Mouse (Mus musculus) T-helper 2 cell (primary cell): ENCODE data around the gene Apoa1.

ENCODE experiments used
- in situ Hi-C: fragments of 300-600 bp; cut with MboI, MseI; formaldehyde crosslinking; loops from one replicate; pipeline ENCODE4 v1.15.1; 2025; ENCODE audit warnings: high pct_unique_total_duplicates

Apoa1 gene

DNA sequence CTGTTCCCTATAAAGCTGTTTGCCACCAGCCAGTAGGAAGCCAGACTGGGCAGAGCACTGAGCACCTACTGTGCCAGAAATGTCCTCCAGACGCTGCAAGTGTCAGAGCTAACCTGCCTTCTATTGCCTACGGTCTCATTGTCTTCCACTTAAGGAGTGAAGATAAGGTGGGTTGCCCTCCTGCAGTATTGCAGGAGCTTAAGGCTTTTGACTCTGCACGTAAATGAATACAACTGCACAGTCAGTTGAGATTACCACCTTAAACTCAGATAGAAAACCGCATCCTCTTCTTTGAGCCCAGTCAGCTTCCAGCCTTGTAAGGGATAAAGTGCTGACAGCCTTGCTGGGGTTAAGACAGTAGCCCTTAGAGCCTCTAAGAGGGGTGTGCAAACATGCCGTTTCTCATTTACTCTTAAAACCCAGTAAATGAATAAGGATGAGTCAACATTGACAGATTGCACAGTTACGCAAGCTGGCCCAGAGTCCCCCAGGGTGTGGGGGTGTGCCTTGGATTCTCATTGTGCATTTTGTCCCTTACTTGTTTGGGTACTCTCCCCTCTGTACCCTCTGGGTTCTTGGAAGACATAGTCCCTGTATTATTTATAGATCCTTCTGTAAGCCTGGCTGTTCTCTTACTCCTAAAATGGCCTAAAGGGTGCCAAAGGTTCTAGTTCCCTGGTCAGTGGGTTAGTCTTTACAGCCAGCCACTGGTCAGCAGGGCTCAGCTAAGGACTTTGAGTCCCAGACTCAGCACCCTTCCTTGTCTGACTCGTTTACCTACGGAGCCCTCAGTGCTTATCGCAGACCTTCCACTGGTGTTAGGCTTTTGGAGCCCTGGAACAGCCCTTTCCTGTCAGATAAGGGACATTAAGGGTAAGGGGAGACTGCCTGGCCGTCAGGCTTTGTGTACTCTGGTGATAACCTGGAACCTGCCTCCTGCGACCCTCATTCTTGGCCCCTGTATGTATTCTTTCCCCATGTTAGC is 12.8 kb upstream of the Apoa1 start:
- in situ Hi-C loops, result no loop called here

DNA sequence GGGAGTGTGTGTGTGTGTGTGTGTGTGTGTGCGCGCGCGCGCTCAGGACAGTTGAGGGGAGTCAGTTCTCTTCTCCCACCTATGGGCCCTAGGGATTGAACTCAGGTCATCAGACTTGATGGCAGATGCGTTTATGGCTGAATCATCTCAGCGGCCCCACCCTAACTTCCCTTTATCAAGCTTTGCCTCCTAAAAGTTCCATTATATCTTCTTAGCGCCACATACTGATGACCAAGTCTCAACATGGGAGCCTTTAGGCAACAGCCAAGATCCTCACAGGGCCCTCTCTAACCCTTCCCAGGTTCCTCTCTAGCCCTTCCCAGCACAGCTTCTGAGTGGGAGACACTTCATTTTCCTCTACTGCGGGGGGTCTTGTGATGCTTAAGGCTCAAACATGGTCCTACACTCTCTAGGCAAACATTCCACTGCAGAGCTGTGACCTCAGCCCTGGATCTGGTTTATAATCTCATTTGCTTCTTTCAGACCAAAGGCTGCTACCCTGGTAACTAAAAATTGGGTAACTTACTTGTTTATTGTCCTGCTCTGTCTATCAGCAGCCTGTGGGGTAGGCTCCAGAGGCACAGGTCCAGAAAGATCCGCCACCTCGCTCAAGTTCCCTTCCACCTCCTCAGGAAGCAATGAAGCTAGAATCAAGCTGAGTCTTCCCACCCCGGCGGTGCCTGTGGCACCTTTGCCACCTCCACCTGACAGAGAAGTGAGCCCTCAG is 11.5 kb upstream of the Apoa1 start:
- in situ Hi-C loops, result no loop called here

DNA sequence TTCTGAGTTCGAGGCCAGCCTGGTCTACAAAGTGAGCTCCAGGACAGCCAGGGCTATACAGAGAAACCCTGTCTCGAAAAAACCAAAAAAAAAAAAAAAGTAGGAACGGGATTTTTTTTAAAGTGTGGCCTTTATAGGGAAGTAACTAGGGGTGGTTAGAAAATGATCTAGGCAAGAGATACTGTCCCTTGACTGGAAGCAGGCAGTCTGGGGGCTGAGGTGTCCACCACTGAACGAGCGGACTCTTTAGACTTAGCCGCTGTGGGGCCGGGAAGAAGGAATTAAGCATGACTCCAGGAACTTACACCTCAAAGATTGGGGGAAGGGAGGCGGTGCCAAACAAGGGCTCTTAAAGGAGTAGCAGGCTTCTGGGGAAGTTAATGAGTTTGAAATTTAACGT is 10.2 kb upstream of the Apoa1 start:
- in situ Hi-C loops, result no loop called here

DNA sequence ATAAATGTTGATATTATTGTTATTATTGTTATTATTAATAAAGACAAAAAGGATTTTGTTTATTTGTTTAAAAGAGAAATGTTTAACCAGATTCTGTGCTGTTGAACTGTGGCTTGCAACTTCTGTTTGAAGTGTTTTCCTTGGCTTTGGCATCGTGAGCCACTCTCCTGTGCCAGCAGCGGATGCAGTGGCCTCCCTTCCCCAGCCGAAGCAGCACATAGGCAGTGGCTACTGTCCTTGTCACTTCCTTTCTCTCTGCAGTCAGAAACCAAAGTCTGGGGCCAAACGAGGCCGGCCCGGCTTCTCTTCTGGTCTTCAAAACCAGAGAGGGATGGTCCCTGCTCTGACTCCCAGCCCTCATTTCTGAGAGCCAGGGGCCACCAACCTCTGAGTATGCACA is 5.3 kb upstream of the Apoa1 start:
- in situ Hi-C loops, result no loop called here

DNA sequence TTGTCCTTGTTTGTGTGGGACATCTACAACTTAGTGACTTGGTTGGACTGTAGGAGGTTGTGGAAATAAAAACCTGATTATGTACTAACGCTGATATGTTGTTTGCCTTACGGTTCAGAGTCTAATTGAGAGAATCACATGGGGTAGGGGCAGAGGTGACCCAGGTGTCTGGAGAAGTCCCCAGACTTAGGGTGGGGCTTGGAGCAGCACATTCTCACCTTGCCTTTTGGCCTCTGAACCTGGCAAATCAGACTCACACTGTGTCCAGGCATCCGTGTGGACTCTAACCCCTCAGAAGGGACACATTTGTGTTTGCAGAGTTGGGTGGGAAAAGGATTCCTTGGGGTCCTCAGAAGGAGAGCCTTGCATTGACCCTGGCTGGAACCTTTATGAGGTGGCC is 4.3 kb upstream of the Apoa1 start:
- in situ Hi-C loops, result no loop called here

DNA sequence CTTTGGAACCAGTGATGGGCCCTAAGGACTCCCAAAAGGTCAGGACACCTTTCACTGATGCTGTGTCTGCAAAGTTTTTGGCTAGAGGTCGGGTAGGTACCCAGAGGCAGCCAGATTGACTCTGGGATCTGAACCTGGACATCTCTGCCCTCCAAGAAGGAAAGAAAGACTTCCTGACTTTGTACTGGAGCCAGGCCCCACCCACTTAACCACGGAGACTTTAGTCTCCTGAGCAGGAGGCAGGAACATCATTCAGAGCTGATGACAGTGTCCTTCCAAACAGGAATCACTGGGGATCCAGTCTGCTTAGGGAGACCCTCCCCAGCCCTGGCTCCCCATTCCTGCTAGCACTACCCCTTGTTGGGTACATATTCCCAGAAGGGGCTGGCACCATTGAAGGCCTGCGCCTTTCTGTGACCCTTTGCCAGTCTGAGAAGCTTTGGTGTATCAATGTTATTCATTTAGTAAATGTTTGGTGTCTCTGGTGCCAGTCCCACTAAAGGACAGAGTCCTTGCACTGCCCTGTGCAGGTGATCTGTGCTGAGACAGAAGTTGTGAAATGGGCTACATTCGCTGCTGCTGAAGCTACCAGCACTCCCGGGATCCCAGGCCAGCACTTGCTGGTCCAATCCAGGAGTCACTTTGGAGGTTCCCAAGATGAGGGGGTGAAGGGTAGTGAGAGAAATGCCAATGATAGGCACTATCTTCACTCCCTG is 3.3 kb upstream of the Apoa1 start:
- in situ Hi-C loops, result no loop called here

DNA sequence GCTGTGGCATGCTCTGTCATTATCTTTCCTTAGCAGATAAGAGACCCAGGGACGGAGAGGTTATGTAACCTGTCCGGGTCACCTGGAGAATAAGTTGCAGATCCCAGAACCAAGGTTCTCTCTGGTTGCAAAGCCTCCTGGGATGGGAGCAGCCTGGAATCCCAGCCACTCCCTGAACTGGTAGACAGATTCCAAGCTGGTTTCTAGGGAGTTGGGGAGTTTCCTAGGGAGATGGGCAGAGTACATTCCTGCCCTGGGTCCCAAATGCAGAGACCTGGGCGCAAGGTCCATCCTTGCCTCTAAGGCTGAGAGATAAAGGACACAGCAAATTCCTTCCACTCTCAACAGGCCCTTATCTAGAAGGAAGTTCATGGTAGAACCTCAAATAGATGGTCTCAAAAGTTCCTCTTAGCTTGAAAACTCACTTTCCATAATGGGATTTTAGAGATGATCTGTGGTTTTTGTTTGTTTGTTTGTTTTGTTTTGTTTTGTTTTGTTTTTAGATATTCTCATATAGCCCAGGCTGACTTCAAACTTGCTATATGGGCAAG is 1.2 kb upstream of the Apoa1 start:
- in situ Hi-C loops, result no loop called here

DNA sequence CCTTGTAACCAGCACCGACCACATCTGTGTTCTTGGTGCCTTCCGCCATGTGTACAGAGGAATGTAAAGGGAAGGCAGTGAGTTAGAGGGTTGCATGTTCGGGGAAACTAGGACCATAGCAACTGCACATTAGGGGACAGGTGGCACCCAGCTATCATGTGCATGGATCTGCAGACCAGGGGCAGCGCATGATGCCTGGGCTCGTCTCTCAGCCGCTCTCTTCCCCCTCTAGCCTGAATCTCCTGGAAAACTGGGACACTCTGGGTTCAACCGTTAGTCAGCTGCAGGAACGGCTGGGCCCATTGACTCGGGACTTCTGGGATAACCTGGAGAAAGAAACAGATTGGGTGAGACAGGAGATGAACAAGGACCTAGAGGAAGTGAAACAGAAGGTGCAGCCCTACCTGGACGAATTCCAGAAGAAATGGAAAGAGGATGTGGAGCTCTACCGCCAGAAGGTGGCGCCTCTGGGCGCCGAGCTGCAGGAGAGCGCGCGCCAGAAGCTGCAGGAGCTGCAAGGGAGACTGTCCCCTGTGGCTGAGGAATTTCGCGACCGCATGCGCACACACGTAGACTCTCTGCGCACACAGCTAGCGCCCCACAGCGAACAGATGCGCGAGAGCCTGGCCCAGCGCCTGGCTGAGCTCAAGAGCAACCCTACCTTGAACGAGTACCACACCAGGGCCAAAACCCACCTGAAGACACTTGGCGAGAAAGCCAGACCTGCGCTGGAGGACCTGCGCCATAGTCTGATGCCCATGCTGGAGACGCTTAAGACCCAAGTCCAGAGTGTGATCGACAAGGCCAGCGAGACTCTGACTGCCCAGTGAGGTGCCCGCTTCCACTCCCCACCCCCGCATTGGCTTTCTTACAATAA is 1.4 kb downstream of the Apoa1 start:
- in situ Hi-C loops, result no loop called here

DNA sequence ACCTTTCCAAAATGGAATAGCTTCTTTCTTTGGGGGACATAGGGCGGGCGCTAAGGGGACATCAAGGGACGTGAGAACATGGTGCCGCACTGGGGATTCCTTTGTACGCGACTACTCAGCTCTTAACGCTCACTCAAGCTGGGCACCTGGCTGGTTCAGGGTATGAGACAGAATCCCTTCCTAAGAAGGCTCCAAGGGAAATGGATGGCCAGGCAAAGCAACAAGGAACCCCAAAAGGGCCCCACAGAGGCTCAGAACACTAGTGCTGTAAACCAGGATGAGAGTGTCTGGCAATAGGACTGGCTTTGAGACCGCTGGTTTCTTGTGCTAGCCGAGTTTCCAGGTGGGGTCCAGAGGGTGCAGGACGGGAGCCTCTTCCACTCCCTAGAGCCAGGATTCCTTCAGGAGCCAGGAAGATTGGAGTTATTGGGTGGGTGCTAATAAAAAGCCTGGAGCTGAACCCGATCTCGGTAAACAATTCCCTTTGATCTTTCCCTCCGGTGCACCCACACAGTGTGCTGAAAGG is 2.1 kb downstream of the Apoa1 start:
- in situ Hi-C loops, result no loop called here

DNA sequence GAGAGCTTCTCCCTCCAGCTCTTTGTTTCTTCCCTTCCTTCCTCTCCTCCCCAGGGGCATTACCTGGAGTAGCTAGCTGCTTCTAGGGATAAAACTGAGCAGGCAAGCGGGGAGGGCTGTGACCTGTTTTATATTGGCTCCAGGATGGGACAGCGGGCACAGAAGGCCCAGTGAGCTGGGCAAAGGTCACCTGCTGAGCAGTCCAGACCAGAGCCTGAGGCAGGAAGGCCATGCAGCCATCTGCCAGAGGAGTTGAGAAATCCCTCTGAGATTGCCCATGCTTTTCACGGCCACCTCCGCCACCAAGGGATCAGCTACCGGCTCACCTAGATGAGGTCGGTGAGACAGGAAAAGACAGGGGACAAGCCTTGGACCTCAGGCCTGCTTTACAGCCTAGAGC is 6.8 kb downstream of the Apoa1 start:
- in situ Hi-C loops, result no loop called here

DNA sequence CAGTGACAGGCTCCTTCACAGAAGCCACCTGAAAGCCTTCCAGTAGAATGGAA is 7.0 kb downstream of the Apoa1 start, which contains the start of gene Apoc3:
Gene Apoc3 (minus strand): TSS at position 41 of the 53 bp plus-strand sequence.
- in situ Hi-C loops, result no loop called here

DNA sequence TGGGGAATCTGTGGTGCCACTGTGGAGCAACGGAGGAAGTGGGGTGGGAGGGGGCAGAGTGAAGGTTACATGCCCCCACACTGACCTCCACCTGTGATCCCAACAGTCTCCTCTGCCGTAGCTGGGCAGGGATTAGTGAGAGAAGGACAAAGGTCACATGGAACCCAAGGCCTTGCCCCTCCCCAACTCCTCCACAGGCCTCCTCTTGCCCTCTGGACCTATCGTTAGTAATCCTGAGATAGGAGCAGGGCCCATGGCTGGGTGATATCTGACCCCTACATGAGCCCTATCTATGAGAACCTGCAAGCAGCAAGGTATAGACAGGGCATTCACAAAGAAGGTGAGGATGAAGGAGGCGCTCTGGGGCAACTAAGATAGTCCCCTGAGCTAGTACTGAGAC is 7.3 kb downstream of the Apoa1 start:
- in situ Hi-C loops, result no loop called here

DNA sequence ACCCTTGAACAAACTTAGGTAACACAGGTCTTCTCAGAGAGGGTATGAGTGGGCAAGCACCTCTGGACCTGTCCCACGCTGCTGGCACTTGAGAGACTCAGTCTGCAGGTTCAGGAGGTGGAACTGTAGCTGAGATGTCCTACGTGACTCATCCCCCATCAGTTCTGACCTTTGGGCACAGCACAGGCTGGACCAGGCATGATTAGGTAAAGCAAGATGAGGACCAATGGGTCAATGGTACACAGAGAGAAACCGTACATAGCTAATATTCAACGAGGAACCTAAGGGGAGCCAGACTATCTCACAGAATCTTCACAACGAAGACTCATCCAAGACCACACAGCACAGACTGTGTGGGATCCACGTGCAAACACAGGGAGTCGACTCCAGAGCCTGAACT is 10.5 kb downstream of the Apoa1 start:
- in situ Hi-C loops, result no loop called here

DNA sequence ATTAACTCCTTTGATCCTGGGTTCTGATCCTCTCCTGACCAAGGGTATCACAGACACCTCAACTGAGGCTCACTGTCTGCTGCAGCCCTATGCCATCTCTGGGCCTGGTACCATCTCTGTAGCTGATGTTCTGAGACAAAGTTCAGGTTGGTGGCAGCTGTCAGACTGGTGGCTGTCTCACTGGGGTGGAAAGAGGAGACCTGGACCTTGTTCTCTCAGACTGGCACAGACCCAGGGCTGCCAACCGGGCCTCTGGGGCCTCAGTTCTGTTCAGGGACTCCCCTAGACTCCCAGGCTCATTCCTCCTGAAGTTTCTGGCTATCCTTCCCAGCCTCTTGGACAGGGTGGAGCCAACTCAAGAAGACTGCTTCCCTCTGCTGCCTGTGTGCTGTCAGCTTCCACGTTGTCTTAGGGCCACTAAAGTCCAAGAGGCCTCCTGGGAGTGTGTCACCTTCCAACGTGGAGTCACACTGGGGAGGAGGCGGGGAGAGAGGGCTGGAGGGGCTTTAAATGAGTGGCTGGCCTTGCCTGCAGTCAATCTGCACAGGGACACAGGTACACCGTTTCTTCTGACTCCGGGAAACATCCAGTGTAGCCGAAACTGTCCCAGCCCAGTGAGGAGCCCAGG is 12.3 kb downstream of the Apoa1 start, which contains the start of gene Apoa4:
Gene Apoa4 (plus strand): TSS at position 171 of the 628 bp plus-strand sequence.
- in situ Hi-C loops, result no loop called here

DNA sequence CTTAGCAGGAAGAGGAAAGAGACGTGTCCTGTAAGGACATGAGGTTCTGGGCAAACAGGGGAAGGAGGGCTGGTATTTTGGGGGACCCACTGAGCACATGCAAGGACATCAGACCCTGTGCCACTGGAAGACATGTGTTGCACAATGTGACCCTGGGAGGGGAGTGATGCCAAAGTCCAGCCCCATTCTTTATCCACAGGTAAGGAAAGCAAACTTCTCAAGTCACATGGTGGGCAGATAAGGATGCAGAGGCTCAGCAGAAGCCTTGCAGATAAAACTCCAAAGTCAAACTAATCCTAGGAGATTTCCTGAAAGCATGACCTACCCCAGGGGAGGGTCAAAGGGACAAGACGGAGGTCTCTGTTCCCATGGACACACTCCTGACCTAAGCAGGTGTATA is 13.4 kb downstream of the Apoa1 start:
- in situ Hi-C loops, result no loop called here

DNA sequence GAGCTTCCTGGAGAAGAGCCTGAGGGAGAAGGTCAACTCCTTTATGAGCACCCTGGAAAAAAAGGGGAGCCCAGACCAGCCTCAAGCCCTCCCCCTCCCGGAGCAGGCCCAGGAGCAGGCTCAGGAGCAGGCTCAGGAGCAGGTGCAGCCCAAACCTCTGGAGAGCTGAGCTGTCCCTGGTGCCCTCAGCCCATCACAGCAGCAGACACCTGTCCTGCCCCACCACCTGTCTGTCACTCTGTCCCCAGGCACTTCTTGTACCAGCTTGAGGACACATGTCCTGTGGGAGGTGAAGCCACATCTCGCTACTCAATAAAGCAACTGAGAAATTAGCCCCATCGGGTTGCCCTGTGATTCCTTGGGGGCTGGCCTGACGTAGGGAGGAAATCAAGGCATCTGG is 14.7 kb downstream of the Apoa1 start:
- in situ Hi-C loops, result no loop called here

DNA sequence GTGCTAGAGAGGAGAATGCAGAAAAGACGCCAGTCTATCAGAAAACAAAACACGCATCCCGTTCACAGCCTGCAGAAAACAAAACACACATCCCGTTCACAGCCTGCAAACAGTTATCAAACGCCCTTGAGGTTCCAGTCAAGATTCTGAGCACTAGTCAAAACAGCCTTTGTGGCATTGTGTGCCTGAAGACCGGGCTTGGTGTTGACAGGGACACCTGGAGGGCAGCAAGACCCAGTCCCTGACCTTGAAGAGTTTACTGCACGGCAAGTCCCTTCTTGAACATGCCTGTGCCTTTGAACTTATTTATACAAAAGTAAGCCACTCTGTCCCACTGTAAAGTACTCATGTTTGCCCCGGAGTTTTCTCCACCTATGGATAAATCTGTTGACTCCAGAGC is 15.2 kb downstream of the Apoa1 start:
- in situ Hi-C loops, result no loop called here

DNA sequence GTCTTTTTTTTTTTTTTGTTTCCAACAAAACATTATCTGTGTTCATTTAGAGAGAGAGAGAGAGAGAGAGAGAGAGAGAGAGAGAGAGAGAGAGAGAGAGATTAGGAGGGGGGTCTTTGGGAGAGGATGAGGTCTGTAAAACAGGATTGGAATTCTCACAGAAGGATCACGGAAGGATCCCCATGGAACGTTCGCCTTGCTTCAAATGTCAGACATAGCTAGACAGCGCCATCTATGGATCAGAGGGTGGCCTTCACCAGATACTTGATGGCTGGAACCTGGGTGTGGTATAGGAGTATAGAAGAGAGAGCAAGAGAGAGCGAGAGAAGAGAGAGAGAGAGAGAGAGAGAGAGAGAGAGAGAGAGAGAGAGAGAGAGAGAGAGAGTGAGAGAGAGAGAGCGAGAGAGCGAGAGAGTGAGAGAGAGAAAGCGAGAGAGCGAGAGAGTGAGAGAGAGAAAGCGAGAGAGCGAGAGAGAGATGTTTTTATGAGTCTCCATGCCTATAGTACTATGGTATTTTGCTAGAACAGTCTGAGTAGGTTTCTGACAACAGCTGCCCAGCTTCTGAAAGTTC is 18.5 kb downstream of the Apoa1 start:
- in situ Hi-C loops, result no loop called here

DNA sequence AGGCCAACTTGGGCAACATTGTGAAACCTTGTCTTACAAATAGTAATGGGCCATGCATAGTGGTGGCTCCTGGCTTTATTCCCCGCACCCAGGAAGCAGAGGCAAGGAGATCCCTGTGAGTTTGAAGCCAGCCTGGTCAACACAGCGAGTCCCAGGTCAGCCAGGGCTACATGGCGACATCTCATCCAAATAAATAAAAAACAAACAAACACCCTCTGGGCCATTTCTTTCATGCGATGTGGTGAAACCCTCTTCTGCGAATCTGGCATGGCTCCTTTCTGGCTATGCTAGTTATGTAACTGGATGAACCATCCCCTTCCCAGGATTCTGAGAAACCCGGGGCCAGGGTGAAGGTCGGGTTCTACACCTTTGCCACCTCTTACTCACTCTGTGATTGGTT is 27.8 kb downstream of the Apoa1 start:
- in situ Hi-C loops, result loop anchor here (5.0 kb wide), 1 partner anchor 264 kb away; no protein-coding TSS in a partner anchor

DNA sequence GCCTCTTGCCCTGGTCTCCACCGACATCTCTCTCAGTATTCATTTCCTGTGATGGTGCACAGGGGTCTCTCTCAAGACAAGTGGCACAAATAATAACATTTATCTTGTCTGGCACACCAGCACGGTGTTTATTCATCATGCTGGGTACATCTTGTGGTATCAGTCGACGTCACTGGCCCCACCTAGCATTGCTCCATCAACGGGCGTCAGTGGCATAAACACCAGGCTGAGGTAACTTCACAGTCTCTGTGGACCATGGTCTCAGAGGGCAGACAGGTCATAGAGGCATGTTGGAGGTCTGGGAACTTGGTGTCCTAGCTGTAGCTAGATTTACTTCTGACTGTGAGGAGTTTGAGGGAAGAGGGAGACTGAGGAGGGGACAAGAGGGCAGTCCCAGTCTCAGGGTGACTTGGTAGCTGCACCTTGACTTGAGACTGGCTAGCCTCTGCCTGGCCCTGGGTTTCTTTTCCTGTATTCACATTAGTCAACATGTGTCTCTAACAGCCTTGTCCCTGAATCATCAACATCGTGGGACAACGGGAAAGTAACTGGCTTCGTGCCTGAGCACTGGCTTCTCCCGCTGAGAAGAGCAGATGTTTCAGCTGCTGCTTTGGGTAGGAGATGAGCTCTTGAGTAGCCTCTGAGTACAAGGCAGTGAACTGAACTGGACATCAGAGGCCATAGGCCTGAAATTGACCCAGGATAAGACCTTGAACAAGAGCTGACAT is 28.4 kb downstream of the Apoa1 start:
- in situ Hi-C loops, result loop anchor here (5.0 kb wide), 1 partner anchor 265 kb away; no protein-coding TSS in a partner anchor
